Mouse (Mus musculus) hindbrain, embryonic 14.5 days (tissue): ENCODE data around the gene Gpr62. TPM values are rescaled to one million over a fixed set of nuclear protein-coding genes. Genes with fewer than 3 reads are reported as not detected.

Experiments used
- ATAC-seq: fragments of 200-750 bp; cut with Nextera tagmentation; 2 replicates; pipeline ENCODE4 v1.8.0; 2017; ENCODE audit warnings: moderate number of reproducible peaks, mild to moderate bottlenecking, moderate TSS enrichment, moderate library complexity; ENCODE audit not compliant: low FRiP score
- DNase-seq: peaks from one replicate; pipeline ENCODE4 v3.0.0-alpha.2; 2015; ENCODE audit warnings: low spot score
- H3K27ac ChIP-seq: fragments of 300-500 bp; sonication (generic); 2 replicates; pipeline ENCODE4 v1.5.1; 2014; ENCODE audit warnings: mild to moderate bottlenecking, moderate library complexity
- H3K27me3 ChIP-seq: fragments of 300-500 bp; sonication (generic); 2 replicates; pipeline ENCODE4 v1.6.1; 2014; ENCODE audit warnings: mild to moderate bottlenecking, low read length, mixed read lengths; ENCODE audit not compliant: control insufficient read depth, insufficient read depth
- H3K36me3 ChIP-seq: fragments of 300-500 bp; sonication (generic); replicated peaks from 2 replicates; pipeline ENCODE4 v1.6.1; 2014; ENCODE audit not compliant: control insufficient read depth, insufficient read depth
- H3K4me1 ChIP-seq: fragments of 300-500 bp; sonication (generic); replicated peaks from 2 replicates; pipeline ENCODE4 v1.6.1; 2014; ENCODE audit warnings: antibody characterized with exemption, low read length, mixed read lengths; ENCODE audit not compliant: control insufficient read depth, insufficient read depth
- H3K4me2 ChIP-seq: fragments of 300-500 bp; sonication (generic); replicated peaks from 2 replicates; pipeline ENCODE4 v1.6.1; 2014; ENCODE audit warnings: mild to moderate bottlenecking, moderate library complexity
- H3K4me3 ChIP-seq: fragments of 300-500 bp; sonication (generic); replicated peaks from 2 replicates; pipeline ENCODE4 v1.5.1; 2014; ENCODE audit warnings: mild to moderate bottlenecking, low read length
- H3K9ac ChIP-seq: fragments of 300-500 bp; sonication (generic); 2 replicates; pipeline ENCODE4 v1.6.1; 2014
- H3K9me3 ChIP-seq: fragments of 300-500 bp; sonication (generic); 2 replicates; pipeline ENCODE4 v1.6.1; 2016; ENCODE audit warnings: low read length; ENCODE audit not compliant: control insufficient read depth
- WGBS: fragments of 180-500 bp; shearing (Covaris S2); extraction: QIAGEN DNeasy Blood & Tissue Kit; methylation state at CpG from one replicate; pipeline ENCODE4 v1.1.7; 2014; 5-methylcytosine and 5-hydroxymethylcytosine counted together
- polyA plus RNA-seq: library from polyadenylated mRNA; unstranded; fragments of >200 nt; fragmentation: Nextera tagmentation; extraction: Ambion mirVana; gene quantifications from 2 replicates; pipeline ENCODE4 v1.2.1, GENCODE M21; 2014

Gene Gpr62
- polyA plus RNA-seq, 1 experiment from 2014 or later: 1.0 TPM

GRCm38 (mm10) chr9:106470991-106471750 is 5.4 kb upstream of the Gpr62 start:
- H3K4me1 ChIP-seq: no peaks in the 10 kb centered on the region
- DNase-seq (no peak), ATAC-seq (no peak)
- no peaks in the 10 kb centered on the region for H3K9me3 ChIP-seq
- no peak overlapping the region for H3K9ac ChIP-seq
- H3K36me3 ChIP-seq: no peaks in the 10 kb centered on the region
- no peak overlapping the region for H3K4me2 ChIP-seq
- 66% methylated on average over 14 of the region's 14 CpGs for WGBS
- no peak overlapping the region for H3K27ac ChIP-seq
- H3K27me3 ChIP-seq: peaks cover 3% of the 10 kb centered on the region; the same call in 1 of the 2 replicates
- H3K4me3 ChIP-seq: no peak overlapping the region

- peaks cover 3% of the 10 kb centered on the region; the same call in 1 of the 2 replicates for H3K27me3 ChIP-seq
- H3K9me3 ChIP-seq: no peaks in the 10 kb centered on the region
- H3K36me3 ChIP-seq: no peaks in the 10 kb centered on the region
- H3K4me1 ChIP-seq: peaks cover 12% of the 10 kb centered on the region
- H3K4me2 ChIP-seq: no peak overlapping the region
- no peak for ATAC-seq
- WGBS: 74% methylated on average over 9 of the region's 9 CpGs
- H3K4me3 ChIP-seq: no peak overlapping the region
- no peak for DNase-seq
- no peak overlapping the region for H3K27ac ChIP-seq
- H3K9ac ChIP-seq: no peak overlapping the region
Measured at GRCm38 (mm10) chr9:106469776-106470175, 4.0 kb upstream of the Gpr62 start.

- no peaks in the 10 kb centered on the region for H3K9me3 ChIP-seq
- no peak overlapping the region for H3K27ac ChIP-seq
- H3K9ac ChIP-seq: no peak overlapping the region
- H3K36me3 ChIP-seq: peaks cover under 1% of the 10 kb centered on the region; the same call in 1 of the 2 replicates
- peaks cover 3% of the 10 kb centered on the region; the same call in 1 of the 2 replicates for H3K27me3 ChIP-seq
- DNase-seq (no peak), ATAC-seq (no peak)
- no peak overlapping the region for H3K4me3 ChIP-seq
- H3K4me2 ChIP-seq: no peak overlapping the region
- WGBS: 76% methylated on average over 6 of the region's 6 CpGs
- H3K4me1 ChIP-seq: peaks cover 17% of the 10 kb centered on the region
Measured at GRCm38 (mm10) chr9:106469317-106469716, 3.6 kb upstream of the Gpr62 start.

GRCm38 (mm10) chr9:106467746-106468145 is 2.0 kb upstream of the Gpr62 start:
- ATAC-seq (no peak), DNase-seq (no peak)
- Histone ChIP-seq H3K9ac (no peak overlapping the region), H3K27ac (no peak overlapping the region), H3K27me3 (peaks cover 3% of the 10 kb centered on the region; the same call in 1 of the 2 replicates), H3K4me3 (no peak overlapping the region), H3K9me3 (no peaks in the 10 kb centered on the region), H3K4me2 (no peak overlapping the region), H3K36me3 (peaks cover 15% of the 10 kb centered on the region), H3K4me1 (peaks cover 18% of the 10 kb centered on the region)
- 88% methylated on average over 7 of the region's 7 CpGs for WGBS

GRCm38 (mm10) chr9:106466721-106467120 is 983 bp upstream of the Gpr62 start:
- Histone ChIP-seq H3K9me3 (no peaks in the 10 kb centered on the region), H3K4me3 (no peak overlapping the region), H3K36me3 (peaks cover 24% of the 10 kb centered on the region), H3K27me3 (peaks cover 3% of the 10 kb centered on the region; the same call in 1 of the 2 replicates), H3K27ac (no peak overlapping the region), H3K9ac (no peak overlapping the region), H3K4me1 (peaks cover 18% of the 10 kb centered on the region), H3K4me2 (no peak overlapping the region)
- ATAC-seq (no peak), DNase-seq (no peak)
- WGBS: 90% methylated on average over 6 of the region's 6 CpGs

GRCm38 (mm10) chr9:106464751-106465541 is 792 bp downstream of the Gpr62 start:
- Histone ChIP-seq H3K4me2 (peak overlapping the region; percentile 96), H3K27me3 (no peaks in the 10 kb centered on the region), H3K9ac (peak overlapping the region; percentile 88), H3K36me3 (peaks cover 41% of the 10 kb centered on the region), H3K4me3 (peak overlapping the region; percentile 52), H3K27ac (peak overlapping the region; percentile 90), H3K4me1 (peaks cover 18% of the 10 kb centered on the region), H3K9me3 (no peaks in the 10 kb centered on the region)
- ATAC-seq (peak; percentile 76), DNase-seq (peak; percentile 83)
- 1% methylated on average over 87 of the region's 99 CpGs for WGBS

- Histone ChIP-seq H3K27me3 (no peaks in the 10 kb centered on the region), H3K4me2 (no peak overlapping the region), H3K4me3 (no peak overlapping the region), H3K27ac (no peak overlapping the region), H3K9me3 (no peaks in the 10 kb centered on the region), H3K36me3 (peaks cover 41% of the 10 kb centered on the region), H3K9ac (no peak overlapping the region), H3K4me1 (peaks cover 18% of the 10 kb centered on the region)
- 77% methylated on average over 21 of the region's 21 CpGs for WGBS
- ATAC-seq (no peak), DNase-seq (no peak)
Measured at GRCm38 (mm10) chr9:106463122-106464063, 2.3 kb downstream of the Gpr62 start.

GRCm38 (mm10) chr9:106462430-106462800 is 3.3 kb downstream of the Gpr62 start:
- H3K4me1 ChIP-seq: peaks cover 27% of the 10 kb centered on the region

More at GRCm38 (mm10) chr9:106462430-106462800, 3.3 kb downstream of the Gpr62 start:
- H3K27me3 ChIP-seq: no peaks in the 10 kb centered on the region
- ATAC-seq (no peak), DNase-seq (no peak)
- H3K9ac ChIP-seq: no peak overlapping the region
- H3K9me3 ChIP-seq: no peaks in the 10 kb centered on the region
- WGBS: 91% methylated on average over 12 of the region's 12 CpGs
- H3K36me3 ChIP-seq: peaks cover 41% of the 10 kb centered on the region
- no peak overlapping the region for H3K27ac ChIP-seq
- no peak overlapping the region for H3K4me3 ChIP-seq
- no peak overlapping the region for H3K4me2 ChIP-seq
